Mouse (Mus musculus): ENCODE data around the gene Snx27. TPM values are rescaled to one million over a fixed set of nuclear protein-coding genes. Genes with fewer than 3 reads are reported as not detected.

Snx27 gene
- polyA plus RNA-seq (2014; fragmentation: Illumina TruSeq; extraction: RNeasy Lipid Tissue Mini Kit (QIAGEN cat#74804); ENCODE audit: low read depth, low replicate concordance): 20.0 TPM

DNA sequence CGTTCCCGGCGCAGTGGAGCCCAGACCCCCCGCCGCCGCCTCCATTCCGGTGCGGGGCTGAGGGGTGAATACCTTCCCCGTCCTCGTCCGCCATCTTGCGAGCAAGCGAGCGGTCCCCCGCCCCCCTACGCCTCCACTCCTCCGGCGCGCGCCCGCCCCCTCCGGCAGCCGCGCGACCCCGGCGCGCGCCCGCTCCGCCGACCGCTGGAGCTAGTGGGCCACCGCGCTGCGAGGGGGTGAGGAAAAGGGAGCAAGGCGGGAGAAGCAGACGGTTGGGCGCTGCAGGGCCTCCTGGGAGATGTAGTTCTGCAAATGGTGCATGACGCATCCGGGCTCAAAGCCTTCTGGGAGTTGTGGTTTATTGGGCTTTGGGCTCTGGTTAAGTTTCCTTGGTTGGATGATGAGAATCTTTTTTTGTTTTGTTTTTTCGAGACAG is at the start of gene Snx27:
Snx27 (minus strand) TSS at position 261 of the 436 bp plus-strand sequence.

DNA sequence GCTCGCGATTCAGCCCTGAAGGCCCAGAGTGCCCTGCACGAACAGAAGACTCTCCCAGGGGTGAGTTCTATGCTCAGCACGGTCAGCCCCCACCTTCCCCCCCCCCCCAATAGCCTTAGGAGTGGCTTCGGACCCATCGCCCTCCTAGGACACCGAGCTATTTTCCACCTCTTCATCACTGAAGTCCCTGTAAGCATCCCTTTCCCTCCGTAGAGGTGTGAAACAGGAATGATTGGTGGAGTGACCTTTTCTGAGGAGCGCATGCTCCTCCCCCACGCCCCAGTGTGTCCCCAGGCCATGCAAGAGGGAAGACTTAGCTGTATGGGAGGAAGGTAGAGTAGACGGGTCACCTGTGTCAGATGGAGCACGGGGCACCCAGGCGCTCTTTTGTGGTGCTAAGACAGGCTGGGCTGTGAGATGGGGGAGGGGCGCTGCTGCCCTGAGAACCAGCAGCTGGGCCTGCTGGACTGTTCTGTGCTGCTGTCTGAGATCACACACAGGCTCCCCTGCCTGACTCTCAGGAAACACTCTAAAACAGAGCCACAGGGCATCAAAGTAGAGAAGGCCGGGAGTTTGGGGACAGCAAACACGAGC is 102.1 kb downstream of the Snx27 start, which contains the start of gene Riiad1:
Riiad1 (minus strand) TSS at position 51 of the 594 bp plus-strand sequence.

DNA sequence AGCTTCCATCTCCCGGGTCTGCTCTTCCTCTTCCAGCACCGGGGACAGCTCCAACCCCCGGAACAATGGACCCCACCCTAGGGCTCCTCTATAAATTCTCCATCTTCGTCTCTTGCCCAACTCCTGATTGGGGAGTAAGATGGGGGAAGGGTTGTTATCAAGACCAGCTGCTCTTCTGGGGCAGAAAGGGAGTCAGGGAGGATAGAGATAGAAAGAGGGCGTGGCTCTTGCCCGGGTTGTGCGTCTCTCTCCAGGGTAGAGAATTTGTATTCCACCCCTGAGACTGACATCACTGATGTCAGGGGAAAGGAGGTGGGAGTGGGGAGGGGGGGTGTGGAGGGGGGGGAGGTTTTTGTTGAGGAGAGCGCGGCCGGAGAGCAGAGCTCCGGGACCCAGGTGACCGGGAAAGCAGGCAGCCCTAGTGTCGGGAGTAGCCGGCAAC is 104.5 kb downstream of the Snx27 start, which contains the start of gene Celf3:
Celf3 (plus strand) TSS at position 315 of the 442 bp plus-strand sequence.

Other genes starting within 250 kb of the Snx27 start
- gene Them5, start 240.6 kb downstream of the Snx27 start, polyA plus RNA-seq (2014; fragmentation: Illumina TruSeq; extraction: RNeasy Lipid Tissue Mini Kit (QIAGEN cat#74804); ENCODE audit: low read depth, low replicate concordance): not detected
- not detected for gene C2cd4d, start 220.3 kb downstream of the Snx27 start, polyA plus RNA-seq (2014; fragmentation: Illumina TruSeq; extraction: RNeasy Lipid Tissue Mini Kit (QIAGEN cat#74804); ENCODE audit: low read depth, low replicate concordance)
- gene Rorc, start 209.9 kb downstream of the Snx27 start, polyA plus RNA-seq (2014; fragmentation: Illumina TruSeq; extraction: RNeasy Lipid Tissue Mini Kit (QIAGEN cat#74804); ENCODE audit: low read depth, low replicate concordance): 56.8 TPM
- gene Lingo4, start 184.2 kb downstream of the Snx27 start, polyA plus RNA-seq (2014; fragmentation: Illumina TruSeq; extraction: RNeasy Lipid Tissue Mini Kit (QIAGEN cat#74804); ENCODE audit: low read depth, low replicate concordance): not detected
- 7.4 TPM for gene Tdrkh, start 169.4 kb downstream of the Snx27 start, polyA plus RNA-seq (2014; fragmentation: Illumina TruSeq; extraction: RNeasy Lipid Tissue Mini Kit (QIAGEN cat#74804); ENCODE audit: low read depth, low replicate concordance)
- gene Mrpl9, start 139.4 kb downstream of the Snx27 start, polyA plus RNA-seq (2014; fragmentation: Illumina TruSeq; extraction: RNeasy Lipid Tissue Mini Kit (QIAGEN cat#74804); ENCODE audit: low read depth, low replicate concordance): 93.0 TPM
- not detected for gene Oaz3, start 138.8 kb downstream of the Snx27 start, polyA plus RNA-seq (2014; fragmentation: Illumina TruSeq; extraction: RNeasy Lipid Tissue Mini Kit (QIAGEN cat#74804); ENCODE audit: low read depth, low replicate concordance)
- not detected for gene Celf3, start 104.4 kb downstream of the Snx27 start, polyA plus RNA-seq (2014; fragmentation: Illumina TruSeq; extraction: RNeasy Lipid Tissue Mini Kit (QIAGEN cat#74804); ENCODE audit: low read depth, low replicate concordance)
- gene Riiad1, start 102.4 kb downstream of the Snx27 start, polyA plus RNA-seq (2014; fragmentation: Illumina TruSeq; extraction: RNeasy Lipid Tissue Mini Kit (QIAGEN cat#74804); ENCODE audit: low read depth, low replicate concordance): 2.4 TPM
- not detected for gene Gm10972, start 60.4 kb upstream of the Snx27 start, polyA plus RNA-seq (2014; fragmentation: Illumina TruSeq; extraction: RNeasy Lipid Tissue Mini Kit (QIAGEN cat#74804); ENCODE audit: low read depth, low replicate concordance)
- 1.9 TPM for gene Tuft1, start 76.2 kb upstream of the Snx27 start, polyA plus RNA-seq (2014; fragmentation: Illumina TruSeq; extraction: RNeasy Lipid Tissue Mini Kit (QIAGEN cat#74804); ENCODE audit: low read depth, low replicate concordance)
- 3.5 TPM for gene Selenbp2, start 110.8 kb upstream of the Snx27 start, polyA plus RNA-seq (2014; fragmentation: Illumina TruSeq; extraction: RNeasy Lipid Tissue Mini Kit (QIAGEN cat#74804); ENCODE audit: low read depth, low replicate concordance)
- gene Cgn, start 203.8 kb upstream of the Snx27 start, polyA plus RNA-seq (2014; fragmentation: Illumina TruSeq; extraction: RNeasy Lipid Tissue Mini Kit (QIAGEN cat#74804); ENCODE audit: low read depth, low replicate concordance): 0.42 TPM